Mouse (Mus musculus) liver, postnatal 0 days (tissue): ENCODE data around the gene Cox4i1. TPM values are rescaled to one million over a fixed set of nuclear protein-coding genes. Genes with fewer than 3 reads are reported as not detected.

ENCODE experiments used
- ATAC-seq: fragments of 200-750 bp; cut with Nextera tagmentation; 2 replicates; pipeline ENCODE4 v1.8.0; 2017; ENCODE audit warnings: mild to moderate bottlenecking, moderate library complexity
- DNase-seq: peaks from one replicate; pipeline ENCODE4 v3.0.0-alpha.2; 2016
- H3K27ac ChIP-seq: fragments of 300-500 bp; sonication (generic); 2 replicates; pipeline ENCODE4 v1.5.1; 2014; ENCODE audit warnings: antibody characterized with exemption, moderate library complexity, mild to moderate bottlenecking, low read depth
- H3K27me3 ChIP-seq: fragments of 300-500 bp; sonication (generic); 2 replicates; pipeline ENCODE4 v1.6.1; 2014; ENCODE audit warnings: low read length, control low read depth, mixed read lengths; ENCODE audit not compliant: insufficient read depth
- H3K36me3 ChIP-seq: fragments of 300-500 bp; sonication (generic); replicated peaks from 2 replicates; pipeline ENCODE4 v1.6.1; 2014; ENCODE audit warnings: mild to moderate bottlenecking, control low read depth, low read length, moderate library complexity, mixed read lengths; ENCODE audit not compliant: insufficient read depth
- H3K4me1 ChIP-seq: fragments of 300-500 bp; sonication (generic); 2 replicates; pipeline ENCODE4 v1.6.1; 2014; ENCODE audit warnings: antibody characterized with exemption, mild to moderate bottlenecking, control low read depth; ENCODE audit not compliant: insufficient read depth
- H3K4me2 ChIP-seq: fragments of 300-500 bp; sonication (generic); 2 replicates; pipeline ENCODE4 v1.6.1; 2014; ENCODE audit warnings: low read depth, mild to moderate bottlenecking, low read length, moderate library complexity, mixed read lengths
- H3K4me3 ChIP-seq: fragments of 300-500 bp; sonication (generic); 2 replicates; pipeline ENCODE4 v1.5.1; 2014; ENCODE audit warnings: low read depth, low read length
- H3K9ac ChIP-seq: fragments of 300-500 bp; sonication (generic); replicated peaks from 2 replicates; pipeline ENCODE4 v1.6.1; 2014; ENCODE audit warnings: mild to moderate bottlenecking, moderate library complexity
- H3K9me3 ChIP-seq: fragments of 300-500 bp; sonication (generic); 2 replicates; pipeline ENCODE4 v1.6.1; 2016; ENCODE audit warnings: mild to moderate bottlenecking, control low read depth, low read length, mixed read lengths
- CTCF ChIP-seq: sonication (generic); IDR thresholded peaks from 2 replicates; pipeline ENCODE4 v1.5.1; 2016; ENCODE audit warnings: antibody characterized with exemption, low read depth
- EP300 ChIP-seq: IDR thresholded peaks from 2 replicates; pipeline ENCODE4 v1.6.1; 2016; ENCODE audit warnings: antibody characterized with exemption, low read depth, mild to moderate bottlenecking
- WGBS: fragments of 180-500 bp; shearing (Covaris S2); extraction: QIAGEN DNeasy Blood & Tissue Kit; methylation state at CpG from one replicate; pipeline ENCODE4 v1.1.7; 2014; ENCODE audit not compliant: insufficient replicate concordance; 5-methylcytosine and 5-hydroxymethylcytosine counted together
- polyA plus RNA-seq: library from polyadenylated mRNA; unstranded; fragments of >200 nt; fragmentation: Nextera tagmentation; extraction: Ambion mirVana; gene quantifications from 2 replicates; pipeline ENCODE4 v1.2.1, GENCODE M21; 2015

Cox4i1 gene
- polyA plus RNA-seq, 1 experiment from 2014 or later: 1,191 TPM

DNA sequence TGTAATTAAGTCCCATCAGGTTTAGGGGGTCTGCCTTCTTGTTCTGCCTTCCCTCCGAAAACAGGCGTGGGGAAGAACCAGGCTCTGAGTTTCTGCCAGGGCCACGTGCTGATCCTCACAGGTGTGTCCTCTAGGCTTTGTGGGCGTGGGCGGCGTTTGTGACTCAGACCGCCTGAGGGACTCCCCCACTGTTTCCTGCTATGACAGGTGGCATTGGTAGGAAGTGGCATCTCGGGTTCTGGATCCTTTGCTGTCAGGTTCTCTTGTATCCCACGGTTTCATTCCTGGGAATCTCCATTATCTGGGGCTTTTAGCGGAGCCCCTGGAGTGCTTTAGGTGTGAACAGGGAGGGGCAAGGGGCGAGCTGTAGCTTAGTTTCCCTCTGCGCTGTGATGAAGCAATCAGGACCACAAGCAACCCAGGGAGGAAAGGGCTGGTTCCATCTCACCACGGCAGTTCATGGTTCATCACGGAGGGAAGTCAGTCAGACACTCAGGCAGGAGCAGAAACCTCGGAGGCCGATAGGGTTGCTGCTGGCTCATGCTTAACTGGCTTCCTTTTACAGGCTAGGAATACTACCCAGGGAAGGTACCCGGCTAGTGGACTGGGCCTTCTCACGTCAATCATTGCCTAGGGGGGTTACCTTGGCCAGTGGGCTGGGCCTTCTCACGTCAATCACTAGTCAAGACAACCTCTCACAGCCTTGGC, 33.9 kb downstream of the Cox4i1 start:
- Histone ChIP-seq H3K9me3 (no peaks in the 10 kb centered on the region), H3K4me1 (peaks cover 12% of the 10 kb centered on the region), H3K4me3 (no peak overlapping the region), H3K4me2 (0 out of 2 replicates have a peak overlapping the region, but pooled peaks have one; percentile 6), H3K27me3 (no peaks in the 10 kb centered on the region), H3K9ac (no peak overlapping the region), H3K27ac (no peak overlapping the region), H3K36me3 (no peaks in the 10 kb centered on the region)
- no peak for TF ChIP-seq CTCF
- TF ChIP-seq EP300: no peak
- DNase-seq: no peak
- 0 out of 2 replicates have a peak, but pooled peaks have one; percentile 13 for ATAC-seq
- WGBS: 28% methylated on average over 19 of the region's 19 CpGs

DNA sequence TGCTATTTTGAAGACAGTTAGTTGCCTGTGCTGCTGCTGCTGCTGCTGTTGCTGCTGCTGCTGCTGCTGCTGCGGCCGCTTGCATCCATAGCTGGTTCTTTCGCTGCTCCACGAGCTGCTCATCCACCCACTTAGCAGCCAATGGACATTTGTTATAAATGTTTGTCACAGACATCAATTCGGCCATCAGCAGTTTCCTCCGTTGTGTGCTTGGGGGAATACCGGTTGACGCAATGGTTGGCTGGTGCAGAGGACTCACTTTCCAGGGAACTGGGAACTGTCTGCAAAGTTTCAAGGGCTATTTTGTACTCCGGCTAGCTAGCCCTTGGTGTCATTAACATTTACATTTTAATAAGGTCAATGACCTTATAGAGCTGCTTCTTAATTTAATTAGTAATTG, 36.2 kb downstream of the Cox4i1 start:
- no peaks in the 10 kb centered on the region for H3K27me3 ChIP-seq
- H3K27ac ChIP-seq: no peak overlapping the region
- no peaks in the 10 kb centered on the region for H3K9me3 ChIP-seq
- TF ChIP-seq EP300: no peak
- TF ChIP-seq CTCF: no peak
- ATAC-seq: no peak
- H3K36me3 ChIP-seq: no peaks in the 10 kb centered on the region
- H3K4me1 ChIP-seq: peaks cover 12% of the 10 kb centered on the region; the same call in 1 of the 2 replicates
- no peak overlapping the region for H3K4me3 ChIP-seq
- no peak overlapping the region for H3K9ac ChIP-seq
- no peak overlapping the region for H3K4me2 ChIP-seq
- no peak for DNase-seq
- WGBS: 67% methylated on average over 9 of the region's 9 CpGs

DNA sequence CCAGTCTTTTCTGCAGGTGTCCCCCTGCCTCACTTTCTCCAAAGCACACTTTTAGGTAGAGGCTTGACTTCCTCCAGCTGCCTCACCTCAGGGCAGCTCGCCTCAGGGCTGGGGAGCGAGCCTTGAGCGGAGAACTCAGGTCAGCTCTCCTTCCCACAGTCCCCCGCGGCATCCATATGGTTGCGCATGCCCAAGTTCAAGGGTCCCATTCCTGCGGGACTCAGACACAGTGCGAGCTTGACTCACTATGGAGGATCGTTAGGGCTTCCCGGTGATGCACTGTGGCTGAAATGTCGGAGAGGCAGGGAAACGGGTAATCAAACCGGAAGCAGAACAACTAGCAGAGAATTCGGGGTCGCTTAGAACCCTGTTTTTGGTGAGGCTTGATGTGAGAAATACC, 37.1 kb downstream of the Cox4i1 start:
- peaks cover 6% of the 10 kb centered on the region; the same call in 1 of the 2 replicates for H3K4me1 ChIP-seq
- no peaks in the 10 kb centered on the region for H3K27me3 ChIP-seq
- DNase-seq: no peak
- ATAC-seq: no peak
- H3K36me3 ChIP-seq: no peaks in the 10 kb centered on the region
- WGBS: 78% methylated on average over 15 of the region's 15 CpGs
- H3K9me3 ChIP-seq: no peaks in the 10 kb centered on the region
- no peak overlapping the region for H3K27ac ChIP-seq
- TF ChIP-seq CTCF (no peak), EP300 (no peak)
- no peak overlapping the region for H3K9ac ChIP-seq
- H3K4me2 ChIP-seq: no peak overlapping the region
- no peak overlapping the region for H3K4me3 ChIP-seq

DNA sequence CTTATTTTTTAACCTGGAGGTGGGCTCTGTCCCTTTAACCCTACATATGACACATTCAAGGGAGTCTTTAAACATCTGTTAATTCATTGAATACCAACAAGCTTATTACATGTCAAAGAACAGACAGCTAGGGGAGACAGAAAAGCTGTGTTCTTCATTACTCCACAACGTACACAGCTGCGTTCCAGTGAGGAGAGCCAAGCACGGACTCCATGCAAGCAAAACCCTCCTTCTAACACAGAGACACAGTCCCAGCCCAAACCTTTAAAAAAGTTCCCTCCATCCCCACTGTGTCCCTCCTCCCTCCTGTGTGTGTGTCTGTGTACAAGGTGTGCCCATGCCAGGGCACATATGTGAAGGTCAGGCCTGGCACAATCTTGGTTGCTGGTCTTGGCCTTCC, 38.2 kb downstream of the Cox4i1 start:
- no peak for ATAC-seq
- WGBS: 81% methylated on average over 3 of the region's 3 CpGs
- no peaks in the 10 kb centered on the region for H3K36me3 ChIP-seq
- H3K27ac ChIP-seq: no peak overlapping the region
- no peaks in the 10 kb centered on the region for H3K9me3 ChIP-seq
- no peaks in the 10 kb centered on the region for H3K27me3 ChIP-seq
- 0 out of 2 replicates have a peak, but pooled peaks cover 2% of the 10 kb centered on the region for H3K4me1 ChIP-seq
- DNase-seq: no peak
- TF ChIP-seq CTCF: no peak
- TF ChIP-seq EP300: no peak
- no peak overlapping the region for H3K4me2 ChIP-seq
- H3K9ac ChIP-seq: no peak overlapping the region
- no peak overlapping the region for H3K4me3 ChIP-seq

DNA sequence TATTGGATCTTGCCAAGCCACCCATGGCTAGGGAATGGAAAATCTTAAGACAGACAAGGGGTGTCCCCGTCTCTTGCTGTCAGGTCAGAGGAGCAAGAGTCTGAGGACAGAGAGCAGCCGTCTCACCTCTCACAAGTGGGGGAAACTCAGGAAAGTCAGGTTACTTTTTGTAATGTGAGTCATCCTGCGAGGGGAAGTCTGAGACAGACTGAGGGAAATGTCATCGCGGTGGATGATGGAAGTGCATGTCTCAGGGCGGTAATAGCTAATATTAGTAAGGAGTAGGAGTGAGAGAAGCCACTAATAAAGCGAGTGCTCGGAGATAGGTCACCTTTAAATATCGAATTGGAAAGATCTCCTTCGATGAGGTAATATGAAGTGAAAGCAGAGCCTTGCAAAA, 41.2 kb downstream of the Cox4i1 start:
- WGBS: 45% methylated on average over 10 of the region's 10 CpGs
- Histone ChIP-seq H3K4me1 (no peaks in the 10 kb centered on the region), H3K4me2 (no peak overlapping the region), H3K36me3 (no peaks in the 10 kb centered on the region), H3K9ac (no peak overlapping the region), H3K27me3 (no peaks in the 10 kb centered on the region), H3K4me3 (no peak overlapping the region), H3K27ac (no peak overlapping the region), H3K9me3 (no peaks in the 10 kb centered on the region)
- DNase-seq: no peak
- TF ChIP-seq CTCF (no peak), EP300 (no peak)
- ATAC-seq: no peak

DNA sequence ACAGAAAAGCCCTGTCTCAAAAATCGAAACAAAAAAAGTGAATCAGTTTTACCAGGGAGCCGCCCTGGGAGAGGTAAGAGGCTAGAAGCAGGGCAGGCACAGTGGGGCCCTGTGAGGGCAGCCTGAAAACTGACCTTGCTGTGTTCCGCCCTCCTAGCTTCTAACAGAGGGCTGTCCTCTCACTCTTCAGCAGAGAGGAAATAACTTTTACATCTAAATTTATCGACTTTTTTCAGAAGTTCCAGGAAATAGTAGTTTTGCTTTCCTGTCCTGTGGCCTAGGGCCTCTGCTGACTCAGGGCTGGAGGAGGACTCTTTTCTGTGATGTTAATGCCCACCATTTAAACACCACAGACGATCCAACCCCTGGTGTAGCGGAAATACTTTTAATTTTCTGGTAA, 47.2 kb downstream of the Cox4i1 start:
- Histone ChIP-seq H3K9me3 (no peaks in the 10 kb centered on the region), H3K36me3 (no peaks in the 10 kb centered on the region), H3K4me1 (peaks cover 4% of the 10 kb centered on the region; the same call in 1 of the 2 replicates), H3K4me2 (no peak overlapping the region), H3K27ac (peak overlapping the region; percentile 67; the same call in 1 of the 2 replicates), H3K9ac (no peak overlapping the region), H3K4me3 (no peak overlapping the region), H3K27me3 (no peaks in the 10 kb centered on the region)
- TF ChIP-seq EP300 (peak; percentile 36; the same call in 1 of the 2 replicates), CTCF (no peak)
- WGBS: 42% methylated on average over 6 of the region's 6 CpGs
- DNase-seq: no peak
- peak; percentile 43; the same call in 1 of the 2 replicates for ATAC-seq
